Mouse (Mus musculus): Measurements from ENCODE around the gene Zfp366.
A peak's percentile ranks its signal among the peaks of the same experiment; 100 is the strongest.

Gene Zfp366

DNA sequence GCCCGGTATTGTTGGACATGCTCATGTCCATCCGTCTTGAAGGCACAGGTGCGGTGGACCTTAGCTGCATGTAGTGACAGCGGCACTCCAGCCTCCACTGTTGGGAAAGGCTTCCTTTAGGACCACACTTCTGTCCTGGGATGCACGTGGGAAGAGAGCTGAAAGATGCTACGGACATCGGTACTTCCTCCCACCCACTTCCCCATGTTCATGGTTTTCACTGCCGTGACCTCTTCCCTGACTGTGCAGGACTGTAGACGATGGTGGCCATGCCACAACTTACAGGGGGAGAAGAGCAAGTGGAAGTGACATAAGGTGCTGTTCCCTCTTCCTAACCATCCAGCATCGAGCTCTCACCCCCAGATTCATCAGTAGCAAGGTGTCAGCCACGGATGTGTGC, 2.8 kb downstream of the Zfp366 start:
- DNase-seq: no peak

GRCm38 (mm10) chr13:99188625-99189024, 4.0 kb downstream of the Zfp366 start:
- no peak for DNase-seq

DNA sequence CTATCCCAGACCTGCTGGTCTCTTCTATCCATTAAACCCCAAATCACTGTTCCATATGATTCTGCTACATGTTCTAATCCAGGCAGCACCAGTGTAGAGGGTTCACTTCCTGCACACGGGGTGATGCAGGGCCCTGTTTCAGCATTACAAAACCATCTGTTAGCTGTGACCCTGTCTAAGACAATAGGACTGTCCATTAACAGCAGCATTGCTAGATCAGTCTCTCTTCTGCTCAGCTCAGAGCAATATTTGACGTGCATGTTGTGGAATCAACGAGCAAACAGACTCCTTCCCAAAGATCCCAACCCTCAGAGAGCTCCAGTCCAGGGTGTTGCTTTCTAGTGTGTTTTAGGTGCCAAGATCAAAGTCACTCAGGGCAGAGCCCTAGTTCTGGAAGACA, 5.0 kb downstream of the Zfp366 start:
- no peak for DNase-seq

GRCm38 (mm10) chr13:99190466-99190865, 5.8 kb downstream of the Zfp366 start:
- DNase-seq: no peak

- DNase-seq: no peak
Observed at GRCm38 (mm10) chr13:99191063-99191462, 6.4 kb downstream of the Zfp366 start.

DNA sequence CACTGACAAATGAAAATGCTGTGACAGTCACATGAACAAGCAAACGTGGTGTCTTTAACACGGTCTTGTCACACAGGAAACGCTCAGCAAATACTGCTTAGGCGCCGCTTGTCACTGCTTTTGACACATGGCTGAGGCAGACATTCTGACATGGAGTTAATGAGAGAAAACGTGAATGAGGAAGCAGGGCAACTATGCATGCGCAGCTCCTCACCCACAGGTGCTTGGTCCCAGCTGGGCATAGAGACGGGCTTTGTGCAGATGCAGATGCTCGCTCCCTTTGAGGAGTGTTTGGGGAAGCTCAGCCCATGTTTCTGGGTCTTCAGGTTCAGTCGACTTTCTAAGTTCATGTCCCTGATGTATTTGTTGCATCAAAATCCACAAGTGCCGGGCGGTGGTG, 11.7 kb downstream of the Zfp366 start:
- no peak for DNase-seq

GRCm38 (mm10) chr13:99196865-99197264, 12.2 kb downstream of the Zfp366 start:
- peak; percentile 38 for DNase-seq

- no peak for DNase-seq
Observed at GRCm38 (mm10) chr13:99201647-99202574, 17.3 kb downstream of the Zfp366 start.

- DNase-seq: no peak
Observed at GRCm38 (mm10) chr13:99207214-99207613, 22.6 kb downstream of the Zfp366 start.

GRCm38 (mm10) chr13:99209859-99210258, 25.2 kb downstream of the Zfp366 start:
- no peak for DNase-seq

DNA sequence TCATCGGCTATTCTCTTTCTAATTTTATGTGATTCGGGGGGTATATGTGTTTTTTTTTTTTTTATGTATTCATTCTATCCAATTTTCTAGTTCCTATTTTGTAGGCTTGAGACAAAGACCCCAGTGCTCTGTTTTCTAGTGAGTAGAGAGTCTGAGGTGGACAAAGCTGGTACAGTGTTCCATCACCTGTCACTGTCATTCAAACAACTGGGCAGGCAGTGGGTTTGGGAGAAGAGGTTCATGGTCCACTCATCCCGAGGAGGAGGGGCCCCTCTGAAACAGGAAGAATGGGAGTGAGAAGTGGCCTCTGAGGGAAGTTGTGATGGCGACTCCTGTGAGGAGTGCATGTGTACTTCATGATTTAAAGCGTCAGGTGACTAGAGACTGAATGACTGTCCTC, 26.2 kb downstream of the Zfp366 start:
- no peak for DNase-seq

DNA sequence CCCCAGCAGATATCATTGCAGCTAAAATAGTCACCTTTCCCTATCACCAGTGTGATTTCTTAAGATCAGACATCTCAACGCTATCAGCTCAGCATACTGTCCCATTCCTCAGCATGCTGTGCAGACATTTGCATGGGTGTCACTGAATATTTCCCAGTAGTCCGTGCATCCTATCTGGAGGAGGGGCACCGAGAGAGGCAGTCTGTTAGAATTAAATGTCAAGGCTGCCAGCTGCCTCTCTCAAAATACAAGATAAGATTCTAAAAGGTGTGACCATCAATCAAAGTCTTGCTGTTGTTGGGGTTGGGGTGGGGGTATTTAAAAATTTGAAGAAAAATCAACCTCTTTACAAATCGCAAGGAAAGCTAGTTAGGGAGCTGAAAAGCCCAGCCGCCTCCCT, 28.4 kb downstream of the Zfp366 start:
- DNase-seq: no peak

GRCm38 (mm10) chr13:99216005-99216404, 31.4 kb downstream of the Zfp366 start:
- DNase-seq: no peak

- no peak for DNase-seq
Observed at GRCm38 (mm10) chr13:99217984-99218383, 33.4 kb downstream of the Zfp366 start.

GRCm38 (mm10) chr13:99219586-99219985, 35.0 kb downstream of the Zfp366 start:
- DNase-seq: no peak

GRCm38 (mm10) chr13:99221996-99222395, 37.4 kb downstream of the Zfp366 start:
- no peak for DNase-seq

DNA sequence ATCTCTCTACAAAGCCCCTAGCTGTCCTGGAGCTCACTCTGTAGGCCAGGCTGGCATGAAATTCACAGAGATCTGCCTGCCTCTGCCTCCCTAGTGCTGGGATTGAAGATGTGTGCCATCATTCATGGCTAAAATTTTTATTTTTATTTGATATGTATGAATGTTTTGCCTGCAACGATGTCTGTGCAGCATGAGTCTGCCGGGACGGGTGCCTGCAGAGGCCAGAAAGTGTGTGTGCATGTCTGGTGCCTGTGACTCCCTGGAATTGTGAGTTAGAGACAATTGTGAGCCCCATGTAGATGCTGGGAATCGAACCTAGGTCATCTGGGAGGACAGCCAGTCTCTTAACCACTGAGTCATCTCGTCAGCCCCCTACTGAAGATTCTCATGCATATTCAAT, 37.9 kb downstream of the Zfp366 start:
- DNase-seq: no peak

GRCm38 (mm10) chr13:99223321-99223884, 38.8 kb downstream of the Zfp366 start:
- DNase-seq: no peak

GRCm38 (mm10) chr13:99223917-99224316, 39.3 kb downstream of the Zfp366 start:
- no peak for DNase-seq

DNA sequence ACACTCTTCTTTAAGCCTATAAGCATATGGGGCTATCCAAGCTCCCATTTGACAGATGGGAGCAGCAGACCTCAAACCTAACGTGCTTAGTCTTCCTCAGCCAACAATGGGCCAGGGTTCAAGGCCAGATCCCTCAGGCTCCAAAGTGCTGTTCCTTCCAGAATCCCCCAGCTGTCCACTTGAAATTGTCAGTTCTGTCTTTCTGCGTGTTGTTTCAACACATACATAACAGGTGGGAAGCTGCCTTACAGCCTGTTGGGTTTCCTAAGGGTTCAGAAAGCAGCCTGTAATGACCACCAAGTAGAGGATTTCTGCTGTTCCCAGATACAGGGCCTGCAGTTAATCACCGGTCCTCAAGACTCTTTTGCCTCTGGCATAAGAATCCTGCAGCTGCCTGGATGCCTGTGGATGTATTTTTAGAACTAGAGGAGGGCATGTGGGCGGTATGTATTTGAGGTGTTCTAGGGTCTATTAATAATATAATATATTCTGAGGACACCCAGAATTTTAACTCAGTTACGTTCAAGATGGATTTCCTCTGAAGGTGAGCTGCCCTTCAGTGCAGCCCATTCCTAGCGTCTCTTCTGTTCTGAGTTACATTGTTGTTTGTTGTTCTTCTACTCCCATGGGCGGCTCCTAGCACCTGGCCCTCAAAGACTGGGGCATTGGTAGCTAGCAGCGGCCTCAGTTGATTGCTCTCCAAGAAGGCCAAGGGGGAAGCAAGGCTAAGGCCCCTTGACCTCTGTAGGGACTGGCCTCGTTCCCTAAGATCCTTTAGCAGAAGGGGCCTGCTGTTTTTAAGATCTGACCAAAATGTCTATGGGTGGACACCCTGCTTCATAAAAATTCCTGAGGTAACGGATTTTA, 41.0 kb downstream of the Zfp366 start:
- no peak for DNase-seq

DNA sequence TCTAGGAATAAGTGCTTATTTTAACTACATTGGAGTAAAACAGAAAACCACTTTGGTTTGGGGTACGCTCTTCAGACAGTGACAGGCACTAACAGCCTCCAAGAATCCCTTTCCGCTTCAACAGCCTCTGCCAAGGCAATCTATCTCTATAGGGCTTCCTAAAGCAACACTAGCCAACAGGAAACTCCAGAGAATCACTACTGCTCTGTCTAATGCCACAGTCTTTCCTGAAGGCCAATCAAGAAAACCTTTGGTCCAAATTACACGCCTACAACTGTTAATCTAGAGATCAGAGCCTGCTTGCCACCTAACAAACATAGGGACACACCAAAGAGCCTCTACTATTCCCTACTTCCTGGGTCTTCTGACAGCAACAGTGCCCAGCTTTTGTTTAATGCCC, 42.2 kb downstream of the Zfp366 start:
- DNase-seq: no peak

- no peak for DNase-seq
Observed at GRCm38 (mm10) chr13:99227456-99228250, 43.0 kb downstream of the Zfp366 start.
